Mouse (Mus musculus) layer of hippocampus, postnatal 25 days (tissue): ENCODE data around the gene Parvb. TPM values are rescaled to one million over a fixed set of nuclear protein-coding genes. Genes with fewer than 3 reads are reported as not detected.

Source experiments
- DNase-seq, 2 experiments: peaks; one replicate each; pipeline ENCODE4 v3.0.0; 2022; ENCODE audit warnings: mixed read lengths in 2 of 2, low spot score in 1 of 2; ENCODE audit errors: extremely low spot score in 1 of 2
- total RNA-seq, 2 experiments: library from RNA; stranded (reverse); gene quantifications; 2 replicates each; pipeline ENCODE4 v1.2.3; 2021

Gene Parvb
- total RNA-seq, result 10 to 100 TPM; 43.5 to 44.3 TPM

- peak in 1 of 2 experiments; percentile 48 for DNase-seq
Observed at GRCm38 (mm10) chr15:84231721-84232561, at the start of gene Parvb. Gene Parvb, plus strand, starts transcription at chr15:84232043.

DNA sequence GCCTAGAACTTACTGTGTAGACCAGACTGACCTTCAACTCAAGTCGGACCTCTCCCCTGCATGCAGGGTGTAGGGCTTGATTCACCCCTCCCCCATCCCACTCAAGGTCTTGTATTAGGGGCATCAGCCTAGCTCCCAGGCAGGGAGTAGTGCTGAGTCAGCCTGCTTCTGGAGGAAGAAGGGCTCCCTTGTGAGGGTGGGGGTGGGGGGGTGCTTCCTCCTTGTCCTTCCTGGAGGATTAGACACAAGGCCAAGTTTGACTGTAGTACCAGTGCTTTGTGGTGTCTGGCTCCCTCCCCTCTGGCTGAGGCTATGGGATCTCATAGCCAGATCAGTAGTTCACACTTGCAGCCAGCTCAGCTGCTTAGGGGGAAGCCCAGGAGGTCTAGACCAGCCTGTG lies 47.9 kb upstream of the Parvb start:
- DNase-seq, result no peak

DNA sequence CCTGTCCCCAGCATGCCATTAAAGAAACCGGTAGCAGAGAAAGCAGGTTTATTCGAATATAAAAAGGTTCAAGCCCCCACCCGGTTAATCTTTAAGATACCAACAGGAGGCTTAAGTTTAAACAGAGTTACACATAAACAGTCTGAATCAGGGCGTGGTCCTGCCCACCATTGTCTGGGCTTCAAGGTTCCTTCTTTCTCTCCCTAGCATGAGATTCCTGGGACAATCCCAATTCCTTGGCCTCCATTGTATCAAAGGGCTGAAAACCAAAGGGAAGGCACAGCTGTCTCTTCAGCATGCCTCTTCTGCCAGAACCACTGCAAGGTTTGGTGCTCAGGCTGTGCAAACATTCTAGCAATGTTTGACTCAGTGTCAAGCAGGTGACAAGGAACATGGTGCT lies 45.6 kb upstream of the Parvb start:
- DNase-seq, result no peak

DNA sequence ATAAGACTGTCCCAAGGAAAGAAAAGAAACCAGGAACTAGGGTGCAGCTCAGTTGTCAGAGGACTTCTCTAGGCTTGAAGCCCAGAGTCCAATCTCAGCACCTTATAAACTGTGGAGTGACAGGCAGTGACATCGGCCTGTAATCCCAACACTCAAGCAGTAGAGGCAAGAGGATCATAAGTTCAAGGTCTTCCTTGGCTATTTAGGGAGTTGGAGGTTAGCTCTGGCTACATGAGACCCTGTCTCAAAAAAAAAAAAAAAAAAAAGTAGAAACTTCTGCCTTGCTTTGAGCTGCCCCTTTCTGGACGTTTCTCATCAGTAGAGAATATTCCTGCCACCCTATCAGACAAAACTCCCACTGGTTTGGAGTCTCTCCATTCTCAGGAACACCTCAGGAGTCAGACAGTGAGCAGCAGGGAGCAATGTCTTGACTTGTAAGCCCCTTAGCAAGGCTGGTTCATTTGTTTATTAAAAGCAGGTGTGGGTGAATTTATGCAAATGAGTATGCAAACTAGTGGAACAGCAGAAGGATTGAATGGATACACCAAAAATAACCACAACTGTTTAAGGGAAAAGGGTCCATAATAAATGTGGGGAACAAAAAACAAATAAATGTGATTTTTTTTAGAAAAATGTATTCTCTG lies 42.8 kb upstream of the Parvb start:
- DNase-seq, result no peak

DNA sequence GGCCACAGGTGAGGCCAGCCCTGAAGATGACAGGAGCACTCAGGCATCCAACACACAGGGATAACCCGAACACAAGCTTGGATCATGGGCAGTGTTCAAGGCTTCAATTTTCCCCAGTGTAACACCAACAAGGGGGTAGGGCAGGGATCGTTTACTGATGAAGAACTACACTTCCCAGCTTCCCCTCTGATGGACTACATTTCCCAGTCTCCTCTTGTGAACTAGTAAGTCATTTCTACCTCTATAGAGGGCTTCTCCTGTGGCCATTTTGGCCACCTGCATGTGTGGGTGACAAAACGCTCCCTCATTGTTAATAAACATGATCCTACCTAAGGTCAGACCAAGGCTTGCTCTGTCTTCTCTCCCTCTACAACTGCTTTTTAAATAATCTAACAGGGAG lies 42.0 kb upstream of the Parvb start:
- no peak for DNase-seq

DNA sequence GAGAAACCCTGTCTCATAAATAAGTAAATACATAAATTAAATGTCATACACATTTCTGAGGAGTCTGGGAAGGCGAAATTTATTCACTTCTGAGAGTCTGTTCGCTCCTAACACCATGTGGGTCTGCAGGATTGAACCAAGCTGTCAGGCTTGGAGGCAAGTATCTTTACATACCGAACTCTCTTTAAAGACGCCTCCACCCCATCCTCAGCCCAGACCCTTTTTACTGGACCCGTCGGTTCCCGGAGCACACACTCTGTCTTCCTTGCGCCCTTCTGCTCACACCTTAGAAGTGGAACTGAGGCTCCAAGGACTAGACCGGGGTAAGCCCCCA lies 40.2 kb upstream of the Parvb start:
- DNase-seq, result no peak

- DNase-seq, result peak; percentile 75 to 78
Observed at GRCm38 (mm10) chr15:84192058-84192791, 39.6 kb upstream of the Parvb start, which contains the start of gene Samm50. Gene Samm50, plus strand, starts transcription at chr15:84192241.

DNA sequence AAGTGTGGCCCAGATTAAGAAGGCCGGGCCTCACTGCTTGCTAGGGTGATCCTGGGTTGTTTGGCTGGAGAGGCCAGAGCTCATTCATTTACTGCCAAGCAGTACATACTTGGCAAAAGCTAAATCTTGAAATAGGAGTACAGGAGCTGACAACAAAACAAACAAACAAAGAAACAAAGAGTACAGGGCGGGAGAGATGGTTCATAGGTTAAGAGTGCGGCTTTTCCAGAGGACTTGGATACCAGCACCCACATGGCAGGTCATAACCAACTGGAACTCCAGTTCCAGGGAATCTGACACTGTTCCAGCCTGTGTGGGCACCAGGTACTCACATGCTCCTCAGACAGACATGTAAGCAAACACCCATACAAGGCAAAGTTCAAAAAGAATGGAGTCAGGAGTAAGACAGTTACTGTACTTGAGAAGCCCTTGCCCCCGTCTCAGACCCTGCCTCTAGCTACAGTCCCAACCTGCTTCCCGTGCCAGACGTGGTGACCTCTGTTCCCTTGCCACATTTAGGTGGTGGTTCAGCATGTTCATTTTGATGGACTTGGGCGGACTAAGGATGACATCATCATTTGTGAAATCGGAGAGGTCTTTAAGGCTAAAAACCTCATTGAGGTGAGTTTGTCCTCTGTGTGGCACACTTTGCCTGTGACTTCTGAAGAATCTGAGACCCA lies 35.2 kb upstream of the Parvb start:
- DNase-seq, result no peak

- no peak for DNase-seq
Observed at GRCm38 (mm10) chr15:84207327-84207726, 24.5 kb upstream of the Parvb start.

DNA sequence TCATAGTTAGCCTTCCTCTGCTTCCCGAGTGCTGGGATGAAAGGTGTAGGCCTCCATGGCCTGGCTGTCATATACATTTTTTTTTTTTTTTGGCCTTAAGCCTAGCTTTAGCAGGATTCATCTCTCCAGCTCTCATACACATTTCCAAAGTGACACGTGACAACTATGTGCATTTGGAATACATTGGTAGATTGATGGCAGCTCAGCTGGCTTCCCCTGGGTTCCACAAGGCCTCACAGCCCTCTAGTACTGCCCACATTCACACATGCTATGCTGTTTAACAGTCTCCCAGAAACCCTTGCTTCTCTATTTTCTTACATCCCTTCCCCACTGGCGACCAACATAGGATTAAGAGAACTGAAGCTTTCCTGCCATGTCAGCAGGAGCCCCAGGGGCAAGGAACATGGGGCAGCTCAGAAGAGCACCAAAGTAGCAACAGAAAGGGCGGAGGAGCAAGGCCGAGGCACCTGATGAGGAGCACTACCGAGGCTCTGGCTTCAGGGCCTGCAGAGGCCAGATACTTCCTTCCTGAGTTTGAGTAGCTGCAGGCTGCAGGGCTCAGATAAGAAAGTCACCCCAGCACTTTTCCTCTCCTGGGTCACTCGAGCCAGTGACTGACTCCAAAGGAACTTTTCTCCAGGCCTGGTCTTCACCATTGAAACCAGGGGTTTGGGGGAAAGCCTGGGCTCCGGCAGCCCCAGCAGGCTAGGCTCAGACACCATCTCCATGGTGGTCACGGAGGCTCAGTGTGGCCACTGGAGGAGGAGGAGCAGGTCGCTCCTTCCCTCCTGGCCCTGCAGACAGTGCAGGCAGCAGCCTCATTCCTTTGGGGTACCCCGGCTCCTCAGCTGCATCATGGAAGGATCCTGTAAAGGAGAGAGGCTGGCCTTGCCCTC lies 22.1 kb upstream of the Parvb start:
- no peak for DNase-seq

- no peak for DNase-seq
Observed at GRCm38 (mm10) chr15:84210461-84210860, 21.4 kb upstream of the Parvb start.

GRCm38 (mm10) chr15:84210941-84211340 lies 20.9 kb upstream of the Parvb start:
- DNase-seq, result no peak

DNA sequence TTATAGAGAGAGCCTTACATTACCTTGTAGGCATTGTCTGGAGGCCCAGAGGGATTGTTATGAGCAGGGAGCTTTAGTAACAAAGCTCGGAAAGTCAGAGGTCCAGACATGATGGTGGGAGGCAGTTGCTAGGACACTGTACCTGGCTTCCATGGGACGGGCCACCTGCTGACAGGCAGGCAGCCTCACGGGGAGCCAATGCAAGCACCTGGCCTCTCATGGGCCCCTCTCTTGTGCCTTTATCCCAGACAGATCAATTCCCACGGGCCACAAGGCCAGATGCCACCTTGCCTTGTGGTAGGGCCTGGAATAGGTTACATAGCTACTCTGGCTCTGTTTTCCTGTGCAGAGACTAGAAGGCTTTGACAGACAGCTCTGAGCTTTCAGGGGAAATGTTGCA lies 20.3 kb upstream of the Parvb start:
- DNase-seq, result no peak

- peak; percentile 93 to 99 for DNase-seq
Observed at GRCm38 (mm10) chr15:84212031-84212755, 19.6 kb upstream of the Parvb start.

GRCm38 (mm10) chr15:84212756-84213105 lies 19.1 kb upstream of the Parvb start:
- DNase-seq, result no peak

GRCm38 (mm10) chr15:84213162-84213739 lies 18.6 kb upstream of the Parvb start:
- no peak for DNase-seq

GRCm38 (mm10) chr15:84214476-84214875 lies 17.4 kb upstream of the Parvb start:
- no peak for DNase-seq

- DNase-seq, result no peak
Observed at GRCm38 (mm10) chr15:84215273-84215672, 16.6 kb upstream of the Parvb start.

DNA sequence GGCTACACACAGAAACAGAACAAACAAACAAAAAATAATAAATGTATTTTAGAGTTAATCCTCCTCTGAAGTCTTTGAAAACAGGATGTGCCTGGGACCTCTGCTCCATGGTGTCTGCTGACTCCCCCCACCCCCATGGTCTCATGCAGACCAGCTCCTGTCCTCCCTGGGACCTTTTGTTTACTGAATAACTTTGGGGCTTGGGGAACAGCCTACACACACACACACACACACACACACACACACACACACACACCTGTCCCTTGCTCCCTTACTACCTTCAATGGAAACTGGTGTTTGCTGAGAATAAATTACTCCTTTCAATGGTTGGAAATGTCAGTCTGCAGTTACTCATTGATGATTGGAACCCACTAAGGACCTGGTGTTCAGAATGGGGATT lies 15.8 kb upstream of the Parvb start:
- no peak for DNase-seq
